8 mouse cellular contexts compared by ENCODE assay signal in genomic region chr2:10079745-10080309, GRCm38 (mm10). TPM values are rescaled to one million over a fixed set of nuclear protein-coding genes. Genes with fewer than 3 reads are reported as not detected.
DNase-seq lines count a peak whose midpoint lies in the region; ATAC-seq and TF ChIP-seq lines count a peak whose summit lies in the region.

No protein-coding gene starts in this region.

- no peaks in the 10 kb centered on the region for H3K27me3 ChIP-seq in heart, embryonic 13.5 days (replicated peaks)
- no peaks in the 10 kb centered on the region for H3K27me3 ChIP-seq in ES-Bruce4 (ENCODE audit: control insufficient read depth, insufficient read depth, low read length, poor library complexity, severe bottlenecking)
- H3K27me3 ChIP-seq in forebrain, embryonic 13.5 days = no peaks in the 10 kb centered on the region
- no peaks in the 10 kb centered on the region for H3K27me3 ChIP-seq in liver, embryonic 13.5 days
- no peaks in the 10 kb centered on the region for H3K27me3 ChIP-seq in stomach, postnatal 0 days (ENCODE audit: control insufficient read depth, insufficient read depth, low read length)

- TF ChIP-seq CTCF in ES-Bruce4 (IDR thresholded peaks at IDR 0.05; ENCODE audit: low read depth, low read length) = no peak
- no peak for TF ChIP-seq CTCF in stomach, postnatal 0 days (IDR thresholded peaks at IDR 0.05; ENCODE audit: low read depth)

- H3K4me2 ChIP-seq in heart, embryonic 13.5 days = peak overlapping the region; percentile 80
- H3K4me2 ChIP-seq in forebrain, embryonic 13.5 days = peak overlapping the region; percentile 79
- H3K4me2 ChIP-seq in liver, embryonic 13.5 days = peak overlapping the region; percentile 78
- H3K4me2 ChIP-seq in stomach, postnatal 0 days (replicated peaks; ENCODE audit: low read depth) = peak overlapping the region; percentile 78

- peaks cover 60% of the 10 kb centered on the region for H3K4me1 ChIP-seq in heart, embryonic 13.5 days
- H3K4me1 ChIP-seq in ES-Bruce4 (ENCODE audit: control insufficient read depth, insufficient read depth, low read length) = peaks cover 2% of the 10 kb centered on the region
- H3K4me1 ChIP-seq in forebrain, embryonic 13.5 days = peaks cover 36% of the 10 kb centered on the region
- H3K4me1 ChIP-seq in liver, embryonic 13.5 days (replicated peaks) = peaks cover 64% of the 10 kb centered on the region
- H3K4me1 ChIP-seq in stomach, postnatal 0 days (replicated peaks; ENCODE audit: control insufficient read depth, insufficient read depth) = peaks cover 9% of the 10 kb centered on the region

- H3K9me3 ChIP-seq in heart, embryonic 13.5 days = no peaks in the 10 kb centered on the region
- H3K9me3 ChIP-seq in ES-Bruce4 (replicated peaks; ENCODE audit: control insufficient read depth, insufficient read depth, low read length, poor library complexity, severe bottlenecking) = no peaks in the 10 kb centered on the region
- no peaks in the 10 kb centered on the region for H3K9me3 ChIP-seq in forebrain, embryonic 13.5 days (replicated peaks)
- no peaks in the 10 kb centered on the region for H3K9me3 ChIP-seq in liver, embryonic 13.5 days (replicated peaks)
- H3K9me3 ChIP-seq in stomach, postnatal 0 days (ENCODE audit: control insufficient read depth, low read length) = no peaks in the 10 kb centered on the region

- under 1% methylated on average over 28 of the region's 28 CpGs for WGBS in heart, embryonic 13.5 days
- under 1% methylated on average over 28 of the region's 28 CpGs for WGBS in forebrain, embryonic 13.5 days
- under 1% methylated on average over 28 of the region's 28 CpGs for WGBS in liver, embryonic 13.5 days (ENCODE audit: insufficient replicate concordance)
- under 1% methylated on average over 28 of the region's 28 CpGs for WGBS in stomach, postnatal 0 days

- H3K4me3 ChIP-seq in heart, embryonic 13.5 days = peak overlapping the region; percentile 89
- H3K4me3 ChIP-seq in ES-Bruce4 (ENCODE audit: low read depth, low read length) = peak overlapping the region; percentile 93
- peak overlapping the region; percentile 89 for H3K4me3 ChIP-seq in forebrain, embryonic 13.5 days
- H3K4me3 ChIP-seq in liver, embryonic 13.5 days (replicated peaks) = peak overlapping the region; percentile 87
- H3K4me3 ChIP-seq in stomach, postnatal 0 days (ENCODE audit: low read depth, low read length) = peak overlapping the region; percentile 97

- peaks cover 30% of the 10 kb centered on the region for H3K36me3 ChIP-seq in heart, embryonic 13.5 days
- H3K36me3 ChIP-seq in ES-Bruce4 (ENCODE audit: control insufficient read depth, insufficient read depth, low read length, poor library complexity, severe bottlenecking) = 0 out of 2 replicates have a peak, but pooled peaks cover 3% of the 10 kb centered on the region
- H3K36me3 ChIP-seq in forebrain, embryonic 13.5 days (ENCODE audit: poor library complexity, severe bottlenecking) = peaks cover 11% of the 10 kb centered on the region; the same call in 1 of the 2 replicates
- H3K36me3 ChIP-seq in liver, embryonic 13.5 days = peaks cover 29% of the 10 kb centered on the region
- no peaks in the 10 kb centered on the region for H3K36me3 ChIP-seq in stomach, postnatal 0 days (ENCODE audit: control insufficient read depth, insufficient read depth, low read length)

- TF ChIP-seq EP300 in ES-Bruce4 (IDR thresholded peaks at IDR 0.05; ENCODE audit: insufficient read depth, low read depth, low read length) = no peak
- TF ChIP-seq EP300 in stomach, postnatal 0 days (optimal IDR thresholded peaks at IDR 0.05) = no peak

- intact Hi-C loops in heart, postnatal 10 days (cut with DNase I) = no loop called here

- peak overlapping the region; percentile 96 for H3K27ac ChIP-seq in heart, embryonic 13.5 days (replicated peaks)
- H3K27ac ChIP-seq in ES-Bruce4 (ENCODE audit: insufficient read depth, low read length) = peak overlapping the region; percentile 39; the same call in 1 of the 2 replicates
- H3K27ac ChIP-seq in forebrain, embryonic 13.5 days = peak overlapping the region; percentile 91
- H3K27ac ChIP-seq in liver, embryonic 13.5 days = peak overlapping the region; percentile 80
- H3K27ac ChIP-seq in stomach, postnatal 0 days (replicated peaks) = peak overlapping the region; percentile 95

- ATAC-seq in heart, embryonic 13.5 days (ENCODE audit: extremely low read depth, insufficient number of reproducible peaks, low FRiP score, low TSS enrichment) = peak; percentile 37; the same call in 1 of the 2 replicates
- no peak for ATAC-seq in forebrain, embryonic 13.5 days
- ATAC-seq in liver, embryonic 13.5 days (ENCODE audit: low read depth) = peak; percentile 41
- ATAC-seq in stomach, postnatal 0 days (ENCODE audit: low FRiP score, low TSS enrichment) = peak; percentile 67

- H3K9ac ChIP-seq in heart, embryonic 13.5 days = peak overlapping the region; percentile 99
- H3K9ac ChIP-seq in ES-Bruce4 (ENCODE audit: low read depth, poor library complexity, severe bottlenecking) = peak overlapping the region; percentile 86
- peak overlapping the region; percentile 95 for H3K9ac ChIP-seq in forebrain, embryonic 13.5 days
- H3K9ac ChIP-seq in liver, embryonic 13.5 days = peak overlapping the region; percentile 96
- peak overlapping the region; percentile 99 for H3K9ac ChIP-seq in stomach, postnatal 0 days (ENCODE audit: low read length)

- TF ChIP-seq POLR2A in ES-Bruce4 (IDR thresholded peaks at IDR 0.05; ENCODE audit: insufficient read depth, low read length) = no peak

- no peak for DNase-seq in heart, postnatal 10 days
- no peak for DNase-seq in liver, embryonic 13.5 days
- DNase-seq in stomach, postnatal 0 days (ENCODE audit: low spot score) = no peak
- DNase-seq in cerebellum, postnatal 4 days (ENCODE audit: low spot score in 2 of 2) = no peak
- DNase-seq in spleen, adult 12 weeks (ENCODE audit: low spot score) = no peak

RNA-seq across cellular contexts. Expression of gene Atp5c1, which starts 0.5 kb away (rescaled TPM):
- polyA plus RNA-seq in heart, embryonic 13.5 days (2015; fragmentation: Nextera tagmentation; extraction: Ambion mirVana) = 1,110 and 1,235 TPM in 2 replicates
- total RNA-seq in heart, postnatal 10 days (2021) = 1,000 to 10,000 TPM; 1,250 to 1,330 TPM
- polyA plus RNA-seq in ES-Bruce4 (2011; ENCODE audit: insufficient read depth, insufficient read length, low read depth, missing spikeins) = 435 and 452 TPM in 2 replicates
- polyA plus RNA-seq in forebrain, embryonic 13.5 days (2015; fragmentation: Nextera tagmentation; extraction: Ambion mirVana) = 536 and 564 TPM in 2 replicates
- polyA plus RNA-seq in liver, embryonic 13.5 days (2015; fragmentation: Nextera tagmentation; extraction: Ambion mirVana) = 409 and 441 TPM in 2 replicates
- polyA plus RNA-seq in stomach, postnatal 0 days (2015; fragmentation: Nextera tagmentation; extraction: Ambion mirVana) = 620 and 626 TPM in 2 replicates

RNA-seq across cellular contexts. Expression of gene Kin, which starts 0.6 kb away (rescaled TPM):
- 17.7 and 18.2 TPM in 2 replicates for polyA plus RNA-seq in heart, embryonic 13.5 days (2015; fragmentation: Nextera tagmentation; extraction: Ambion mirVana)
- total RNA-seq in heart, postnatal 10 days (2021) = 10 to 100 TPM; 10.3 to 11.3 TPM
- polyA plus RNA-seq in ES-Bruce4 (2011; ENCODE audit: insufficient read depth, insufficient read length, low read depth, missing spikeins) = 26.0 and 29.6 TPM in 2 replicates
- polyA plus RNA-seq in forebrain, embryonic 13.5 days (2015; fragmentation: Nextera tagmentation; extraction: Ambion mirVana) = 41.1 and 46.7 TPM in 2 replicates
- polyA plus RNA-seq in liver, embryonic 13.5 days (2015; fragmentation: Nextera tagmentation; extraction: Ambion mirVana) = 19.6 and 22.1 TPM in 2 replicates
- 15.4 and 16.2 TPM in 2 replicates for polyA plus RNA-seq in stomach, postnatal 0 days (2015; fragmentation: Nextera tagmentation; extraction: Ambion mirVana)

RNA-seq across cellular contexts. Expression of gene Taf3, which starts 31.4 kb away (rescaled TPM):
- 8.0 and 8.8 TPM in 2 replicates for polyA plus RNA-seq in heart, embryonic 13.5 days (2015; fragmentation: Nextera tagmentation; extraction: Ambion mirVana)
- 1 to 10 TPM; 8.3 to 8.4 TPM for total RNA-seq in heart, postnatal 10 days (2021)
- polyA plus RNA-seq in ES-Bruce4 (2011; ENCODE audit: insufficient read depth, insufficient read length, low read depth, missing spikeins) = 15.1 and 15.5 TPM in 2 replicates
- 17.7 and 17.9 TPM in 2 replicates for polyA plus RNA-seq in forebrain, embryonic 13.5 days (2015; fragmentation: Nextera tagmentation; extraction: Ambion mirVana)
- polyA plus RNA-seq in liver, embryonic 13.5 days (2015; fragmentation: Nextera tagmentation; extraction: Ambion mirVana) = 8.0 and 9.4 TPM in 2 replicates
- polyA plus RNA-seq in stomach, postnatal 0 days (2015; fragmentation: Nextera tagmentation; extraction: Ambion mirVana) = 4.7 and 4.9 TPM in 2 replicates

RNA-seq across cellular contexts. Expression of gene Itih2, which starts 51.4 kb away (rescaled TPM):
- polyA plus RNA-seq in heart, embryonic 13.5 days (2015; fragmentation: Nextera tagmentation; extraction: Ambion mirVana) = 1.2 and 8.3 TPM in 2 replicates
- total RNA-seq in heart, postnatal 10 days (2021) = under 1 TPM; 0.14 to 0.32 TPM
- not detected in 2 replicates for polyA plus RNA-seq in ES-Bruce4 (2011; ENCODE audit: insufficient read depth, insufficient read length, low read depth, missing spikeins)
- 0.41 and 0.53 TPM in 2 replicates for polyA plus RNA-seq in forebrain, embryonic 13.5 days (2015; fragmentation: Nextera tagmentation; extraction: Ambion mirVana)
- polyA plus RNA-seq in liver, embryonic 13.5 days (2015; fragmentation: Nextera tagmentation; extraction: Ambion mirVana) = 224 and 305 TPM in 2 replicates
- 9.0 and 11.3 TPM in 2 replicates for polyA plus RNA-seq in stomach, postnatal 0 days (2015; fragmentation: Nextera tagmentation; extraction: Ambion mirVana)

Comparison
In these comparisons a context has a peak if more than half of its experiments do, and no peak if none do; other contexts are left out.
1. H3K27ac ChIP-seq: peak in every context shown above with its lines; median percentile 96 in heart, embryonic 13.5 days; 95 in stomach, postnatal 0 days; 91 in forebrain, embryonic 13.5 days; 80 in liver, embryonic 13.5 days; 39 in ES-Bruce4.